Mouse (Mus musculus) liver, postnatal 0 days (tissue): Measurements from ENCODE around the gene Uqcc3. TPM values are rescaled to one million over a fixed set of nuclear protein-coding genes. Genes with fewer than 3 reads are reported as not detected.
A peak's percentile ranks its signal among the peaks of the same experiment; 100 is the strongest.
"Not testable (repeated sequence)": the region's sequence is repeated elsewhere in the genome, so short reads cannot be mapped to it uniquely, and the experiment has no call there.

ENCODE experiments used
- ATAC-seq: fragments of 200-750 bp; cut with Nextera tagmentation; 2 replicates; pipeline ENCODE4 v1.8.0; 2017; ENCODE audit warnings: mild to moderate bottlenecking, moderate library complexity
- DNase-seq: peaks from one replicate; pipeline ENCODE4 v3.0.0-alpha.2; 2016
- H3K27ac ChIP-seq: fragments of 300-500 bp; sonication (generic); 2 replicates; pipeline ENCODE4 v1.5.1; 2014; ENCODE audit warnings: antibody characterized with exemption, moderate library complexity, mild to moderate bottlenecking, low read depth
- H3K27me3 ChIP-seq: fragments of 300-500 bp; sonication (generic); 2 replicates; pipeline ENCODE4 v1.6.1; 2014; ENCODE audit warnings: low read length, control low read depth, mixed read lengths; ENCODE audit not compliant: insufficient read depth
- H3K36me3 ChIP-seq: fragments of 300-500 bp; sonication (generic); replicated peaks from 2 replicates; pipeline ENCODE4 v1.6.1; 2014; ENCODE audit warnings: mild to moderate bottlenecking, control low read depth, low read length, moderate library complexity, mixed read lengths; ENCODE audit not compliant: insufficient read depth
- H3K4me1 ChIP-seq: fragments of 300-500 bp; sonication (generic); 2 replicates; pipeline ENCODE4 v1.6.1; 2014; ENCODE audit warnings: antibody characterized with exemption, mild to moderate bottlenecking, control low read depth; ENCODE audit not compliant: insufficient read depth
- H3K4me2 ChIP-seq: fragments of 300-500 bp; sonication (generic); 2 replicates; pipeline ENCODE4 v1.6.1; 2014; ENCODE audit warnings: low read depth, mild to moderate bottlenecking, low read length, moderate library complexity, mixed read lengths
- H3K4me3 ChIP-seq: fragments of 300-500 bp; sonication (generic); 2 replicates; pipeline ENCODE4 v1.5.1; 2014; ENCODE audit warnings: low read depth, low read length
- H3K9ac ChIP-seq: fragments of 300-500 bp; sonication (generic); replicated peaks from 2 replicates; pipeline ENCODE4 v1.6.1; 2014; ENCODE audit warnings: mild to moderate bottlenecking, moderate library complexity
- H3K9me3 ChIP-seq: fragments of 300-500 bp; sonication (generic); 2 replicates; pipeline ENCODE4 v1.6.1; 2016; ENCODE audit warnings: mild to moderate bottlenecking, control low read depth, low read length, mixed read lengths
- CTCF ChIP-seq: sonication (generic); IDR thresholded peaks from 2 replicates; pipeline ENCODE4 v1.5.1; 2016; ENCODE audit warnings: antibody characterized with exemption, low read depth
- EP300 ChIP-seq: IDR thresholded peaks from 2 replicates; pipeline ENCODE4 v1.6.1; 2016; ENCODE audit warnings: antibody characterized with exemption, low read depth, mild to moderate bottlenecking
- WGBS: fragments of 180-500 bp; shearing (Covaris S2); extraction: QIAGEN DNeasy Blood & Tissue Kit; methylation state at CpG from one replicate; pipeline ENCODE4 v1.1.7; 2014; ENCODE audit not compliant: insufficient replicate concordance; 5-methylcytosine and 5-hydroxymethylcytosine counted together
- polyA plus RNA-seq: library from polyadenylated mRNA; unstranded; fragments of >200 nt; fragmentation: Nextera tagmentation; extraction: Ambion mirVana; gene quantifications from 2 replicates; pipeline ENCODE4 v1.2.1, GENCODE M21; 2015

The Uqcc3 gene
- polyA plus RNA-seq, 1 experiment from 2014 or later, result 48.6 TPM

- Histone ChIP-seq H3K4me2 (no peak overlapping the region), H3K27me3 (no peaks in the 10 kb centered on the region), H3K9me3 (no peaks in the 10 kb centered on the region), H3K4me3 (no peak overlapping the region), H3K36me3 (peaks cover 34% of the 10 kb centered on the region), H3K9ac (no peak overlapping the region), H3K27ac (no peak overlapping the region), H3K4me1 (peaks cover 16% of the 10 kb centered on the region)
- no peak for TF ChIP-seq CTCF
- no peak for TF ChIP-seq EP300
- DNase-seq (no peak), ATAC-seq (no peak)
- 89% methylated on average over 7 of the region's 7 CpGs for WGBS
These were observed 5.7 kb downstream of the Uqcc3 start for GRCm38 (mm10) chr19:8875031-8875430.

- Histone ChIP-seq H3K27me3 (no peaks in the 10 kb centered on the region), H3K27ac (peak overlapping the region; percentile 94), H3K4me2 (peak overlapping the region; percentile 77), H3K9ac (peak overlapping the region; percentile 98), H3K36me3 (peaks cover 34% of the 10 kb centered on the region), H3K4me3 (peak overlapping the region; percentile 96), H3K9me3 (no peaks in the 10 kb centered on the region), H3K4me1 (peaks cover 11% of the 10 kb centered on the region; the same call in 1 of the 2 replicates)
- DNase-seq (peak; percentile 33), ATAC-seq (no peak)
- WGBS, result 60% methylated on average over 10 of the region's 10 CpGs
- TF ChIP-seq CTCF, result no peak
- TF ChIP-seq EP300, result no peak
These were observed 8.4 kb downstream of the Uqcc3 start for GRCm38 (mm10) chr19:8872266-8872840.

- Histone ChIP-seq H3K9ac (peak within 1 kb of the TSS; percentile 98), H3K9me3 (no peaks in the 10 kb centered on the region), H3K4me2 (peak within 1 kb of the TSS; percentile 77), H3K27me3 (no peaks in the 10 kb centered on the region), H3K4me1 (peaks cover 11% of the 10 kb centered on the region; the same call in 1 of the 2 replicates), H3K27ac (peak within 1 kb of the TSS; percentile 94), H3K4me3 (peak within 1 kb of the TSS; percentile 96), H3K36me3 (peaks cover 29% of the 10 kb centered on the region)
- DNase-seq (peak; percentile 97), ATAC-seq (peak; percentile 97)
- WGBS, result under 1% methylated on average over 59 of the region's 59 CpGs
- peak; percentile 82 for TF ChIP-seq EP300
- 0 out of 2 replicates have a peak, but pooled peaks have one; percentile 2 for TF ChIP-seq CTCF
These were observed 9.2 kb downstream of the Uqcc3 start, which contains the start of gene Ubxn1 for GRCm38 (mm10) chr19:8871267-8872186. Gene Ubxn1 (plus strand): TSS chr19:8871496.

GRCm38 (mm10) chr19:8870838-8871237 lies 9.9 kb downstream of the Uqcc3 start:
- WGBS, result 25% methylated on average over 9 of the region's 9 CpGs
- no peaks in the 10 kb centered on the region for H3K27me3 ChIP-seq

GRCm38 (mm10) chr19:8870381-8870780 lies 10.3 kb downstream of the Uqcc3 start:
- not testable (repeated sequence) for H3K9me3 ChIP-seq, DNase-seq, ATAC-seq, H3K27me3 ChIP-seq
- H3K27ac ChIP-seq, result peak overlapping the region; percentile 86
- peak overlapping the region; percentile 77 for H3K4me2 ChIP-seq
- peaks cover 11% of the 10 kb centered on the region; the same call in 1 of the 2 replicates for H3K4me1 ChIP-seq
- 56% methylated on average over 3 of the region's 3 CpGs for WGBS
- peak overlapping the region; percentile 98 for H3K9ac ChIP-seq
- H3K36me3 ChIP-seq, result peaks cover 18% of the 10 kb centered on the region
- H3K4me3 ChIP-seq, result peak overlapping the region; percentile 96

More at GRCm38 (mm10) chr19:8870838-8871237, 9.9 kb downstream of the Uqcc3 start:
- H3K9me3 ChIP-seq, result no peaks in the 10 kb centered on the region
- DNase-seq (peak; percentile 17), ATAC-seq (0 out of 2 replicates have a peak, but pooled peaks have one; percentile 9)
- H3K36me3 ChIP-seq, result peaks cover 22% of the 10 kb centered on the region
- peak overlapping the region; percentile 96 for H3K4me3 ChIP-seq
- H3K9ac ChIP-seq, result peak overlapping the region; percentile 98
- peak overlapping the region; percentile 77 for H3K4me2 ChIP-seq
- peaks cover 11% of the 10 kb centered on the region; the same call in 1 of the 2 replicates for H3K4me1 ChIP-seq
- peak overlapping the region; percentile 74 for H3K27ac ChIP-seq
- TF ChIP-seq CTCF (no peak), EP300 (no peak)

- Histone ChIP-seq H3K9ac (no peak overlapping the region), H3K4me2 (no peak overlapping the region), H3K4me3 (no peak overlapping the region), H3K36me3 (no peaks in the 10 kb centered on the region), H3K27me3 (no peaks in the 10 kb centered on the region), H3K27ac (no peak overlapping the region), H3K9me3 (no peaks in the 10 kb centered on the region), H3K4me1 (no peaks in the 10 kb centered on the region)
- WGBS, result 75% methylated on average over 6 of the region's 6 CpGs
- TF ChIP-seq EP300 (no peak), CTCF (no peak)
- DNase-seq (no peak), ATAC-seq (no peak)
These were observed 16.5 kb downstream of the Uqcc3 start for GRCm38 (mm10) chr19:8864265-8864664.
